Mouse (Mus musculus) heart, adult 2 months (tissue): Measurements from ENCODE around the gene Senp6.

Source experiments
- CTCF ChIP-seq: fragments of 200-600 bp; IDR thresholded peaks from 2 replicates; pipeline ENCODE4 v1.8.1; 2022; ENCODE audit warnings: antibody characterized with exemption, mild to moderate bottlenecking, moderate library complexity
- EP300 ChIP-seq: fragments of 200-500 bp; IDR thresholded peaks from 2 replicates; pipeline ENCODE4 v1.6.1; 2011; ENCODE audit warnings: low read depth, low read length, control low read depth; ENCODE audit not compliant: insufficient read depth
- POLR2A ChIP-seq: fragments of 200-500 bp; IDR thresholded peaks from 2 replicates; pipeline ENCODE4 v1.6.1; 2011; ENCODE audit warnings: mild to moderate bottlenecking, low read depth, low read length, control low read depth; ENCODE audit not compliant: insufficient read depth

DNA sequence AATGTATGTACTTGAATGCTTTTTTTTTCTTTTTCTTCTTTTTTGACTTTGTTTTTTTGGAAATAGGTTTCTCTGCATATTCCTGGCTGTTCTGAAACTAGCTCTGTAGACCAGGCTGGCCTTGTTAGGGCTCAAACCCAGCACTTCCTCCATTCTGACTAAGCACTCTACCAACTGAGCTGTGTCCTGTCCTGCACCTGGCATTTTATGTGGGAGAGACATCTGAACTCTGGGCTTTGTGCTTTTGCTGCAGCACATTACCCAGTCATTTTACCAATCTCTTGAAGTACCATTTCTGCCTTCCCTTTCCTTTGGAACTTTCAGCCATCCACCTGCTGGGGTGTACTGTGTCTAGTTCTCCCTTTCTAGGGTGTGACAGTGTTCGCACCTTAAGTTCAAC is 7.4 kb downstream of the Senp6 start:
- no peak for TF ChIP-seq POLR2A
- TF ChIP-seq CTCF, result no peak
- TF ChIP-seq EP300, result no peak
